Mouse (Mus musculus) limb, embryonic 14.5 days (tissue): Measurements from ENCODE around the gene Myo3b. TPM values are rescaled to one million over a fixed set of nuclear protein-coding genes. Genes with fewer than 3 reads are reported as not detected.
"Not testable (repeated sequence)": the region's sequence is repeated elsewhere in the genome, so short reads cannot be mapped to it uniquely, and the experiment has no call there.

Experiments
- ATAC-seq: fragments of 200-750 bp; cut with Nextera tagmentation; 2 replicates; pipeline ENCODE4 v1.8.0; 2017; ENCODE audit warnings: low read depth, moderate number of reproducible peaks, moderate TSS enrichment; ENCODE audit not compliant: low FRiP score
- DNase-seq: peaks from one replicate; pipeline ENCODE4 v3.0.0-alpha.2; 2015; ENCODE audit warnings: low spot score
- H3K27ac ChIP-seq: fragments of 300-500 bp; sonication (generic); replicated peaks from 2 replicates; pipeline ENCODE4 v1.5.1; 2014; ENCODE audit warnings: low read depth, mild to moderate bottlenecking, low read length, moderate library complexity, mixed read lengths
- H3K27me3 ChIP-seq: fragments of 300-500 bp; sonication (generic); 2 replicates; pipeline ENCODE4 v1.6.1; 2014; ENCODE audit warnings: low read length, mixed read lengths; ENCODE audit not compliant: control insufficient read depth, insufficient read depth
- H3K36me3 ChIP-seq: fragments of 300-500 bp; sonication (generic); 2 replicates; pipeline ENCODE4 v1.6.1; 2014; ENCODE audit warnings: mild to moderate bottlenecking, low read length, moderate library complexity, mixed read lengths; ENCODE audit not compliant: control insufficient read depth, insufficient read depth
- H3K4me1 ChIP-seq: fragments of 300-500 bp; sonication (generic); 2 replicates; pipeline ENCODE4 v1.6.1; 2014; ENCODE audit warnings: antibody characterized with exemption, low read length, mixed read lengths; ENCODE audit not compliant: control insufficient read depth, insufficient read depth
- H3K4me2 ChIP-seq: fragments of 300-500 bp; sonication (generic); replicated peaks from 2 replicates; pipeline ENCODE4 v1.6.1; 2014; ENCODE audit warnings: low read depth, mild to moderate bottlenecking, low read length, moderate library complexity; ENCODE audit not compliant: severe bottlenecking
- H3K4me3 ChIP-seq: fragments of 300-500 bp; sonication (generic); replicated peaks from 2 replicates; pipeline ENCODE4 v1.5.1; 2014; ENCODE audit warnings: low read length
- H3K9ac ChIP-seq: fragments of 300-500 bp; sonication (generic); 2 replicates; pipeline ENCODE4 v1.6.1; 2014; ENCODE audit warnings: mild to moderate bottlenecking, low read depth, low read length, moderate library complexity; ENCODE audit not compliant: severe bottlenecking
- H3K9me3 ChIP-seq: fragments of 300-500 bp; sonication (generic); 2 replicates; pipeline ENCODE4 v1.6.1; 2016; ENCODE audit warnings: low read length; ENCODE audit not compliant: control insufficient read depth
- POLR2A ChIP-seq: fragments of 200-500 bp; IDR thresholded peaks from 2 replicates; pipeline ENCODE4 v1.8.0; 2012; ENCODE audit warnings: inconsistent platforms, mild to moderate bottlenecking, moderate library complexity, borderline replicate concordance; ENCODE audit not compliant: insufficient read depth, insufficient read length; ENCODE audit errors: extremely low read depth
- WGBS: fragments of 180-500 bp; shearing (Covaris S2); extraction: QIAGEN DNeasy Blood & Tissue Kit; methylation state at CpG from one replicate; pipeline ENCODE4 v1.1.7; 2014; 5-methylcytosine and 5-hydroxymethylcytosine counted together
- polyA plus RNA-seq, 2 experiments: library from polyadenylated mRNA; depleted of rRNA in 1 of 2; stranded (reverse) in 1 of 2; unstranded in 1 of 2; fragments of >200 nt; fragmentation: Nextera tagmentation in 1 of 2; extraction: Ambion mirVana in 1 of 2; gene quantifications; 2 replicates each; pipeline versions ENCODE4 v1.2.1 to v1.2.3; 2012 to 2014

The Myo3b gene
- polyA plus RNA-seq, 2 experiments, result 0.04 TPM; not detected in 1

DNA sequence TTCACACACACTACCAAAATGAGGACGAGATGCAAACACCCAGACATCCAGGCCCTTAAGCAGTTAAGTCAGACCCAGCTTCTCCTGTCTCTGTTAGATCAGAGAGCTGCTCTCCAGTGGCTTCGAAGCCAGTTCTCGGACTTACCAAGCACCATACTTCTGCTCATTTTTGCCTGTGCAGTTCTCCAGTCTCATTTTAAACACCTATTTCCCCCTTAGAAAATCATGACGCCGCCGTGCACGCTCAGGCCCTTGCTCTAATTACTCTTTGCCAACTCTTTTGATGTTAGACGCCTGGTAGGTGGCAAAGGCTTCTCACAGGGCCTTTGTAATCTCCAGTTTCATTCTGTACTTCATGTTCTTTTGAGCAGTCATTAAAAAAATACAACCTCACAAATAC lies 179.5 kb downstream of the Myo3b start:
- no peak overlapping the region for H3K9ac ChIP-seq
- H3K36me3 ChIP-seq, result no peaks in the 10 kb centered on the region
- H3K27me3 ChIP-seq, result no peaks in the 10 kb centered on the region
- H3K27ac ChIP-seq, result no peak overlapping the region
- no peak overlapping the region for H3K4me2 ChIP-seq
- WGBS, result 24% methylated on average over 8 of the region's 8 CpGs
- no peak for TF ChIP-seq POLR2A
- ATAC-seq, result no peak
- no peak overlapping the region for H3K4me3 ChIP-seq
- H3K9me3 ChIP-seq, result no peaks in the 10 kb centered on the region
- DNase-seq, result no peak
- H3K4me1 ChIP-seq, result no peaks in the 10 kb centered on the region

- H3K9me3 ChIP-seq, result no peaks in the 10 kb centered on the region
- H3K4me2 ChIP-seq, result no peak overlapping the region
- no peak for TF ChIP-seq POLR2A
- ATAC-seq, result no peak
- no peak overlapping the region for H3K4me3 ChIP-seq
- DNase-seq, result peak; percentile 66
- H3K9ac ChIP-seq, result no peak overlapping the region
- H3K27me3 ChIP-seq, result no peaks in the 10 kb centered on the region
- 8% methylated on average over 3 of the region's 3 CpGs for WGBS
- no peak overlapping the region for H3K27ac ChIP-seq
- H3K36me3 ChIP-seq, result no peaks in the 10 kb centered on the region
- no peaks in the 10 kb centered on the region for H3K4me1 ChIP-seq
Observed at GRCm38 (mm10) chr2:70226679-70227078, 187.8 kb downstream of the Myo3b start.

DNA sequence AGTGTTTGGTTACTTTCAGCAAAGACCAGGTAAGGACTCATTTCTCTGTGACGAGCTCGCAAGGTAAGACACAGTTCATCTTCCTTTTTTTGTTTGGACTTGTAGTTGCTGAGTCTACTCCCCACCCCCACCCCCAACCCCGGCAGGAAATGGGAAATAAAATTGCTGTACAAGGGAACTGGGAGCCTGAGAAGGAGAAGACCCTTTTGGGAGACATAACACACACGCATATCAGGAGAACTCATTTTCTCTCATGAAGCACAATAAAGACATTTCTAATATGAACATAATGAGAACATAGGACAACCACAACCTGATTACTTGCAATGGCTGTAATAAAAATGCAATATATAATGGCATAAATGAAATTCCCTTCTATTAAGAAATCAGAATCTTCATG lies 195.5 kb downstream of the Myo3b start:
- H3K9me3 ChIP-seq, H3K36me3 ChIP-seq, H3K27me3 ChIP-seq, H3K4me3 ChIP-seq, H3K4me2 ChIP-seq, H3K9ac ChIP-seq, DNase-seq, H3K4me1 ChIP-seq, H3K27ac ChIP-seq, ATAC-seq: not testable (repeated sequence)
- WGBS, result 64% methylated on average over 3 of the region's 4 CpGs

- DNase-seq, result no peak
- 62% methylated on average over 4 of the region's 4 CpGs for WGBS
Observed at GRCm38 (mm10) chr2:70245981-70246380, 207.1 kb downstream of the Myo3b start.

GRCm38 (mm10) chr2:70248616-70249015 lies 209.7 kb downstream of the Myo3b start:
- Histone ChIP-seq H3K9me3 (no peaks in the 10 kb centered on the region), H3K4me3 (no peak overlapping the region), H3K27ac (no peak overlapping the region), H3K4me1 (no peaks in the 10 kb centered on the region), H3K9ac (no peak overlapping the region), H3K4me2 (no peak overlapping the region), H3K27me3 (no peaks in the 10 kb centered on the region), H3K36me3 (no peaks in the 10 kb centered on the region)
- DNase-seq (no peak), ATAC-seq (no peak)
- WGBS, result 77% methylated on average over 7 of the region's 7 CpGs
- TF ChIP-seq POLR2A, result no peak

More at GRCm38 (mm10) chr2:70245981-70246380, 207.1 kb downstream of the Myo3b start:
- no peaks in the 10 kb centered on the region for H3K4me1 ChIP-seq
- TF ChIP-seq POLR2A, result no peak
- H3K9ac ChIP-seq, result no peak overlapping the region
- no peaks in the 10 kb centered on the region for H3K27me3 ChIP-seq
- no peak for ATAC-seq
- no peak overlapping the region for H3K4me2 ChIP-seq
- H3K36me3 ChIP-seq, result no peaks in the 10 kb centered on the region
- H3K27ac ChIP-seq, result no peak overlapping the region
- no peak overlapping the region for H3K4me3 ChIP-seq
- no peaks in the 10 kb centered on the region for H3K9me3 ChIP-seq

GRCm38 (mm10) chr2:70249872-70250271 lies 210.9 kb downstream of the Myo3b start:
- no peaks in the 10 kb centered on the region for H3K4me1 ChIP-seq
- TF ChIP-seq POLR2A, result no peak
- H3K27me3 ChIP-seq, result no peaks in the 10 kb centered on the region
- no peak for ATAC-seq
- no peak for DNase-seq
- H3K36me3 ChIP-seq, result no peaks in the 10 kb centered on the region
- WGBS, result 50% methylated on average over 4 of the region's 4 CpGs
- H3K9me3 ChIP-seq, result no peaks in the 10 kb centered on the region
- no peak overlapping the region for H3K9ac ChIP-seq
- H3K27ac ChIP-seq, result no peak overlapping the region
- H3K4me3 ChIP-seq, result no peak overlapping the region
- H3K4me2 ChIP-seq, result no peak overlapping the region
